Mouse (Mus musculus) monocyte, adult 5-6 weeks (primary cell): ENCODE results near the gene Selenof. TPM values are rescaled to one million over a fixed set of nuclear protein-coding genes. Genes with fewer than 3 reads are reported as not detected.
"Not testable (repeated sequence)": the region's sequence is repeated elsewhere in the genome, so short reads cannot be mapped to it uniquely, and the experiment has no call there.

Source experiments
- ATAC-seq: fragments of 153-309, 156-312 bp; replicated peaks from 2 replicates; pipeline ENCODE4 v1.8.0; 2017; ENCODE audit warnings: mild to moderate bottlenecking; ENCODE audit not compliant: low TSS enrichment, insufficient number of reproducible peaks, severe bottlenecking, poor library complexity, low FRiP score
- total RNA-seq: library from RNA; stranded (forward); fragments of 200-1000, 200-491, 200-594 nt; gene quantifications from 3 replicates; pipeline ENCODE4 v1.2.3, GENCODE M21; 2017

Gene Selenof
- total RNA-seq, 1 experiment from 2014 or later, result 627 TPM

DNA sequence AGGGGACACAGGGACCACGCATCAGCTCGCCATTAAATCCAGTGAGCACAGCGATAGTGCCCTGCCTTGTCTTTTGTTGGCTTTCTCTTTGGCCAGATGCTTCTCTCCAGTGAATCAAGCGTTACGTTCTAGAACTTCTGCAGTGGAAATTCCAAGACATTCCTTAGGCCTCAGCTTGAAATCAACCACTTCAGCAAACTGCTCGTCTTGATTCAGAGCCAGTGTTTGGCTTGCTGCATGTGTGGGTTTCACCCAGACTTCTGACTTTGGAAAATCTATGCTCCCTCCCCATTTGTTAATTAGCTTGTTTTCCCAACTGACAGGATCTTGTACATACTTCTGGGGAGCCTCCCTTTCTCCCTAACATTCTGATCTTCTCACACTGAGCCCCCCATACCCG is 16.6 kb downstream of the Selenof start:
- ATAC-seq, result no peak

DNA sequence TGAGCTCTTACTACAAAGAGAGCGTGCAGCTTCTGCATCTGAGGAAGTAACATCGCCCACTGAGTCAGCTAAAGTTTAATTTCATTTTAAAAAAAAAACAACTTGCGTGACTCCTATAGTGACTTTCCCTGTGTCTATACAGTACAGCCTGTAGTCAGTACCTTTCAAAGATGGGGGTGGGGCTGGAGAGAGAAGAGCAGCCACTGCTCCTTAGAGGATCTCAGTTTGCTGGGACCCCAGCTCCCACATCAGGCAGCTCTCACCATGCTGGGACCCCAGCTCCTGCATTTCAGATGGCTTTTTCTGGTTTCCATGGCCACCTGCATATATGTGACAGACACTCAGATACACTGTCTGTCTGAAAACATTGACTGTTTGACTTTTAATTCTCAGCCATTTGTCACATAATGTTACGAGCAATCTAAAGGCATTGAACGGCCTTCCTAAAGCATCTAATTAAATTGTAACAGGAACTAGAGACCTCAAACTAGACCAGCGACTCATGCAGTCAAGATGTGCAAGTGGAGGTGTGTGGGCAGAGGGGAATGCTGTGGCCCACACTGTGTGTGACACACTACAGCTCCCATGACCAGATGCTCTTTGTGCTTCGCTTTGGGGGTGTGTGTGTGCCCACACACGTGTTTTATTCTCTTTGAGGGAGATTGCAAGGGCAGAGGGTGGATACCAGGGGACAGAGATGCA is 19.2 kb downstream of the Selenof start:
- no peak for ATAC-seq

- ATAC-seq, result no peak
These were observed 23.1 kb downstream of the Selenof start for GRCm38 (mm10) chr3:144592992-144593785.

DNA sequence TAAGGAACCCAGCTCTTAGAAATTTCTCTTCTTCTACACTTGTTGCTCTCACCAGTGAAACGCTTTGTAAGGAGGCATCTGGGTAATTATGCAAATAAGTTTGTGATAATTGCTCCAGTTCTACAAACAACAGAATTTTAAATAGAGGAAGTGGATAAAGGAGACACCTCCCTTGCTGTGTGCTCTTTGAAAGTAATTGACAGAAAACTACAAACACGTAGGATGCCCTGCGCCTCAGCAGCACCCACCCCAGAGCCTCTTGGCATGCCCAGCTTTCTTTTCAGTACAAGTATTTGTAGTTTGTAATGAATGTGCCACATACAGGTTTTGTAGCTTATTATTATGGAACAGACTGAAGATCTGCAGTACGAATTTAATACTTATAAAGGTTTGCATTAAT is 27.0 kb downstream of the Selenof start:
- no peak for ATAC-seq

DNA sequence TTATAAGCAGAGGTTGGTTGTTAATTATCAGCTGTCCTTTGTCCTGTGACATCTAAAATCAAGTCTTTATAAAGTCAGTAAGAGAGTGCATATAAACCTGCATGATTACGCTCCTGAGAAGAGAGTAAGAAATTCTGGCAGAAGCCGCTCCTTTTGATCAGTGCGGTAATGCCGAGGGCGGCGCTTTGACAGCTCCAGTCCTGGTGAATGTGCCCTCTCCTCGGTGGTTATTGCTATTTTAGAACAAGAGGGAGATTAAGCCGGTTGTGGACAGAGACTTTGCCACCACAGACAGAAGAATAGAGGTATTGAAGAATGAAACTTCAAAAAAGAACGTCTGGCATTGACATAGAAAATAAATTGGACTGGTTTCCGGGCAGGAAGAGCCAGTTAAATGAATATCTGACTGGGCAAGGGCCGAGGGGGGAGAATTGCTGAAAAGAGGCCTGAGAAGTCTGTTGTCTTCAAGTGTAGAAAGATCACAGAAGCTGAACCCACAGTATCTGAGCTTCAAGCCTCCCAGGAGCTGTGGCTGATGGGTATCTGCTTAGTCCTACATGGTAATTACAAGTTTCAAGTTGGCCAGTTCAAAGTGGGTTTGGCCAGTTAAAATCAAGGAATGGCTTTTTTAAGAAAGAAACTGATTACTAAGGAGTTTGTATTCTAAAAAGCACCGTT is 27.8 kb downstream of the Selenof start:
- ATAC-seq, result no peak

- ATAC-seq, result no peak
These were observed 32.3 kb downstream of the Selenof start for GRCm38 (mm10) chr3:144602413-144602812.

DNA sequence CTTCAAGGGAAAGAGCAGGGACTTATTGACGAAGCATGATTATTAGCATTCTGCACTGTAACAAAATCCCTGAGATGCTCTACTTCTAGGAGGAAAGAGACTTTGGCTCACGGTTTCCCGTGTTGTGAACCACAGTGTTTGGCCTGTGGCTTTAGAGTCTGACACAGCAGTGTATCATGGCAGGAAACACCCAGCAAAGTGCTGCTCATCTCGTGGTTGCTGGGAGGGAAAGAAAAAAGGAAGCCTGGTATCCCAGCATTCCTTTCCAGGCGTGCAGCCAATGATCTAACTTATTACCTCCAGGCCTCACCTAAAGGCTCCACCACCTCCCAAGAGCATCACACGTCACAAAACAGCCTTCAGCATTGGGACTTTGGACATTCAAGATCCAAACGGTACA is 32.7 kb downstream of the Selenof start:
- no peak for ATAC-seq

DNA sequence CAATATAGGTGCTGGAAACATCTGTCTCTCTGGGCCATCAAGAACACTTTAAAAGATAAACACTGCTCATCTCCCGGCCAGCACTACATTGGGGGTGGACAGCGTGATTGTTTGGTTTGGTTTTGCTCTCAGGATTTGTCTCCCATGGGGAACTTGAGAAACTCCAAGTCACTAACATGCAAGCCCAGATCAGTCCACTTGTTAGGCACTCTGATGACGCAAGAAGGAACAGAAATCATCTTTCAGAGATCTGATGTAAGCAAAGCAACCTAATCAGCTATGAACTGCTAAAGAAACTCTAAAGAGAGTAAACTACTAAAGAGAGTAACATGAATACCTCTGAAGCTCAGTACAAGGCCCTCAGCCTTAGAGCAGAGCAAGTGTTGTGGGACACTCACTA is 33.5 kb downstream of the Selenof start:
- no peak for ATAC-seq

- no peak for ATAC-seq
These were observed 34.1 kb downstream of the Selenof start for GRCm38 (mm10) chr3:144604205-144604604.

- ATAC-seq, result not testable (repeated sequence)
These were observed 35.7 kb downstream of the Selenof start for GRCm38 (mm10) chr3:144605811-144606210.

- ATAC-seq, result no peak
These were observed 36.3 kb downstream of the Selenof start for GRCm38 (mm10) chr3:144606449-144606848.

- ATAC-seq, result no peak
These were observed 38.0 kb downstream of the Selenof start for GRCm38 (mm10) chr3:144608090-144608489.

DNA sequence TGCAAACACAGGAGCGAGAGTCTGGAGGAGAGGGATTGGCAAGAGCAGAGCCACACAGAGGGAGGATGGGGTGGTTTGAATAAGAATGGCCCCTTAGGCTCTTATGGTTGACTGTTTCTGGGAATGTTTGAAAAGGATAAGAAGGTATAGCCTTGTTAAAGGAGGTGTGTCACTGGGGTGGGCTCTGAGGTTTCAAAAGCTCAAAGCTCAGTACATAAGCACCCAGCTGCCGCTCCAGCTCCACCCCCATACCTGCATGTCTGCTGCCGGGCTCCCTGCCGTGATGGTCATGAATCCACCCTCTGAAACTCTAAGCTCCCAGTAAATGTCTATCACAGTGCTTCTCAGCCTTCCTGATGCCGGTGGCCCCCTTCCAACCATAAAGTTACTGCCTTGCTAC is 40.7 kb downstream of the Selenof start:
- ATAC-seq, result no peak; the same call in 1 of the 2 replicates

DNA sequence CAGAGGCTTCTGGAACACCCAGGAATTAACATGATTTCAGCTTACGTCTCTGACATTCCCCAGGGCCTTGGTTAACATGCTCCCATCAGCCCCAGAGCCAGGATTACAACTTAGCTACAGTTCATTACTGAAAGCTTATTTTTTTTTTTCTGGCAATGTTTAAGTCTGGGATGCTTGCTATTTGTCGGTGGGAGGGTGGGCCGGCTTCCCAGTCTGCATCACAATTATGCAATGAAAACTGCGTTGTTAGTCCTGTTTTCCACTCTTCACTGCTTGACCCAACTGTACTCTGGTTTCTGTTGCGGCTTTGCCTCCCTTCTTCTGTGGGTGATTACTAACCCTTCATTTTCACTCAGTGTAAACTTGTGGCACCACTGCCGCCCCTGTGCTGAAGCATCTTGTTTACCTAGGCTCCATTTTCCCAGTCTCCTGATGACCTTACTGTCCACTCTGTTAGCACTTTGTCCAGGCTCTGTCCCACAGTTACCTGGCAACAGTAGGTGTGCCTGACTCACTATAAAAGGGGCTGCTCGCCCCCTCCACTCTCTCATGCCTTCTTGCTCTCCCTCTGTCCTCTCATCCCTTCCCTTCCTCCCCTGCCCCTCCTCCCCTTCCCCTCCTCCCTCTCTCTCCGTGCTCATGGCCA is 41.6 kb downstream of the Selenof start:
- ATAC-seq, result no peak

DNA sequence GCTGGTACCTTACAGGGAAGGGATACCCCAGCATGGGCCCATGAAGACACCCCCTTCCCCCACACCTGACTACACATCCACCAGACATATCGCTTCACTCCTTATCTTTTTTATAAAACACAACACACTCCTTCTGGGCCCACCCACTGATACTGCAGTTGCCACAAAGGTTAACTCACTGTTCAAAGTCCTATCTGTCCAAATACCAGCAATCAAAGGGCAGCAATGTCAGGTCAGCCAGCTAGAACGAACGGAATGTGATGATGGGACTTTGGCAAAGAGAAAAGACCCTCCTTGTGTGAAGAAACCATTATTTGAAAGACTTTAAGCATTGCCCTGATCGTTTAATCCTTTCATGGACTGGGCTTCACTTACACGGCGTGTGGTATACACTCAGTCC is 42.3 kb downstream of the Selenof start:
- ATAC-seq, result no peak

DNA sequence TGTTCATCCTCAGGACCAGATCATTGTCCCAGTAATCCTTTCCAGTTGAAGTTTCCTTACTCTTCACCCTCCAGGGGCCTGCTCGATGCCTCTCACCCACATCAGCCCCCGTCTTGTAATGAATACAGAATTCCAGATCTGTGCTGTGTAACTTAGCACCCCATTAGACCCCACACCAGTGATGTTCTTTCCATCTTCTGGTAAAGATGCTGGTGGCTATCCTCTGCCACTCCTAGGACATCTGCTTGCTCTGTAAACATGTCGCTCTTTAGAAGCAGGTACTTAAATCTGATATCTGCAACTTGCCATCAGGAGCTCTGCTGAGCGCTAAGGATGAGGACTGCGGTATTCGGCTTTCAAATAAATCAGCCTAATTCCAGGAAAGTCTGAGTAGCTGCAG is 44.2 kb downstream of the Selenof start:
- ATAC-seq, result no peak

DNA sequence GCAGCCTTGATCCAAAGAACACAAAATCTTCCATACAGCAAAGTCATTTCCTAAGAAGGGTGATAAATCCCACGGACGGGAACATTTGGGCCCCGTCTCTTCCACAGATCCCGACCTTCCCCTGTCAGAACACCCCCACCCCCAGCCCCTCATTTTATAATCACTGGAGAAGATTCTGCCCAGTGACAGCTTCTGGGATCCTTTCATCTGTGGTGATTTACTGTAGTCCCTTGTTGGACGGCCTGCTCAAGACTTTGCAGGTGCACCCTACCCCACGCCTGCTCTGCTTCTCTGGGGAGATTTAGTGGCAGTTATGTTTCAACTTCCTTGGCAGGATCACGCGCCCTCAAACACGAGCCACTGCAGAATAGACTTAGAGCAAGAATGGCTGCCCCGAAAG is 44.6 kb downstream of the Selenof start:
- ATAC-seq, result no peak

- ATAC-seq, result no peak
These were observed 45.4 kb downstream of the Selenof start for GRCm38 (mm10) chr3:144615459-144615858.
